Mouse (Mus musculus): ENCODE measurements around the gene Epn3. TPM values are rescaled to one million over a fixed set of nuclear protein-coding genes. Genes with fewer than 3 reads are reported as not detected.
A peak's percentile ranks its signal among the peaks of the same experiment; 100 is the strongest.

Gene Epn3
- total RNA-seq, 2 experiments from 2014 or later: not detected

DNA sequence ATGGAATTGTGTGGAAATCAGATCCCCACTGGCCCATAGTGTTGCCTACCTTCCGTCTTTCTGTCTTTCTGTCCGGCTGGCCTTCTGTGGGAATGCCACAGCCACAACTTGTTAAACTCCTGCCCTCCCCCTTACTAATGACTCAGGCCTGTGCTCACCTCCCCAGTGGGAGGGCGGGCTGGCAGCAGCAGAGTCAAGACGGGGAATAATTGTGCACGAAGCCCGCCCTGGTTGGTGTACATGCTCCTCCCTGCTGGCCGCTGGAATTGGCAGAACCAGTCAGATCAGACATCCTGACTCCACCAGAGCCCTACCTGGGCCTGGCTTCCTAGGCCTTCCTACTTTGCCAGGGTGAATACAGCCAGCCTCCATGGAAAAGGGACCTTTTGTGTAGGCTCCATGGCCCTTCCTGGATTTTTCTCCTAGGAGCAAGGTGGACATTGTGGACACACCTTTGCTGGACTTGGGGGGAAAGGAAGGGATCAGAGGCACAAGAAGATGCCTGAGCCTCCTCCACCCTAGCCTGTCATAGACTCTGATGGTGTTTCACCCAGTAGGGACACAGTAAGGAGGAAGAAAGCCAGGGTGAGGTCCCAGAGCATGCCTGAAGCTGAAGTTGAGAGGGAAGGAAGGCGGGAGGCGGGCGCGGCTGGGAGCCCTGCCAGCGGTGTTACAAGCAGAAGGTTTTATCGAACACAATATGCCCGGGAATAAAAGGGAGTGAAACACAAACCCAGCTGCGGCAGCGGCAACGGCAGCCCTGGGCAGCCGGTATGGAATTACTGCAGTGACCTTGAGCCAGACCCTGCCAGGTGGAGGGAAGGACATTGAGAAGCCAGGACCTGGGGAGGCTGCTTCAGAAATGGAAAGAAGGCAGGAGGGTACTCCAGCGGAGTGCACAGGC, 1.4 kb downstream of the Epn3 start:
- DNase-seq (ENCODE audit: low spot score): no peak

DNA sequence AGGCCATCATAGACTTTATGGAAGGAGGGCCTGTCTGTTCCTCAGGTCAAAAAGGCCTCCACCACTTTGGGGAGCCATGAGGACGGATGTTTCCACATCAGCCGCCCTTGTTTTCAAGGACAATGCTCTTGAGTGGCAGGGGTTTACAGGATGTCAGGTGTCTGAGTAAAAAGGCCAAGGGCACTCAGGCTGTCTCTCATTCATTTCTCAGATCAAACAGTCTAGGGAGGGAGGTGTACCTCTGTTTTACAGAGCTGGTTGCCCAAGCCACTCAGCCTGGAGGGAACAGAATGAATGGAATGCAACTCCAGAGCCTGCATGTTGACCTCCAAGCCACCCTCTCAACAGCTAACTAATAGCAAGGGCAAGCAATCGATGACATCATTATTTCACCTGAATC, 4.4 kb downstream of the Epn3 start:
- no peak for DNase-seq (ENCODE audit: low spot score)

DNA sequence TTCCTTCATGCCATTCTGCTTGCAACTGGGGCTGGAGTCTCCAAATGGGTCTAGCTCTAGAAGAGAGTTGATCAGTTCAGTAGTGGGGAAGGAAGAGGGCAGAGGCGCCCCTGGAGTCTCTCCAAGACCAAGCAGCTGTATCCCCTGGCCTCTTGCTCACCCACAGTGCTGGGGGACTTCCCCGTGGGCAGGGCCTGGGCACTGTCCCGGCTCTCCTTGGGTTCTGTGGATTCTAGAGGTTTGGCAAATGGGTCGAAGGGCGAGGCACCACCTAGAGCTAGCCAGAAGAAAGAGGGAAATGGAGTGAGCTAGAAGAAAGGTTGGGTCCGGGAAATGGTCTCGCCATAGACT, 8.1 kb downstream of the Epn3 start:
- DNase-seq (ENCODE audit: low spot score): no peak

DNA sequence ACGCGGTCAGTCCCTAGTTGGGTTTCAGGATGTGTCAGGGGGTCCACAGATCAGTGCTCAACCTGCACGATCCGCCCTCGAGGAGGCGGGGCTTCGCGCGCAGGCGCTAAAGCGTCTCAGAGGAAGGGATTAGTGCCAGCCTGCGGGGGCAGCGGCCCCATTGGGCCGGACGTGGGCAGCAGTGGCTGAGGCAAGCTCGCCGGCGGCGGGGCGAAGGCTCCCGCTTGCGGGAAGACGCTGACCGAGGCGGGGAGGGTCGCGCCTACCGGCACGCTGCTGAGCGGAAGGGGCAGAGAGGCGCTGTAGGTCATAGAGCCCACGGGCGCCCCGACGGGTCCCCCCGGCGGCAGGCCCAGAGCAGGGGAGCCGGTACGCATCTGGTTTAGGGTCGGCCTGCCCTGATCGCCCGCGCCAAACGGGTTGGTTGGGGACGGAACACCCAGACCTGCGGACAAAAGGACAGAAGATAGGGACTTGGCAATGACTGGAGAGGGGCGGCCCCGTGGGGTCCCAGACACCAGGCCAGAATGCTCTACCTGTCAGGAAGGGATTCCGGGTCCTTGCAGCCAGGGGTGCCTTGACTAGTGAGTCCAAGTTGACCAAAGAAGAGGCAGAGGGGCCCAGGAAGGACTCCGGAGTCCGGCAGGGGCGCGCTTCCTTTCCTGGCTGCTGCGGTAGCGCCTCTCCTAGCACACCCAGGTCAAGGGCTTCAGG, 8.6 kb downstream of the Epn3 start:
- no peak for DNase-seq (ENCODE audit: low spot score)

DNA sequence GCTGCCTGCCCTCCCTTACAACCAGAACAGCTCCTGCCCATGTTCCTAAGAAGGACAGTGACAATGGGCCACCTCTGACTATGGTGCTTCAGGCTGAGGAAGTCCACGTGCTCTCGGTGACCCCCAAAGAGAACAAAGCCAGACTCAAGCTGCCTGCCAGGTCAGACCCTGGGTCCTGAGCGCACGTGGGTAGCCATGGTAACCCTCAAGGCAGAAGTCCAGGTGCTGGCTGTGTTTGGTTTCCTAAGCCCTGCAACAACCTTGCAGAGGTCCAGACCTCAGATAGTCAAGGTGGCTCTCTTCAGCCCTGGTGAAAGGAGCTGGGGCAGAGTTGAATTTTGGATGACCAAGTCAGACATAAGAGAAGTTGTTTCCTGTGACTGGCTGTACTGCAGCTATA, 10.0 kb downstream of the Epn3 start:
- no peak for DNase-seq (ENCODE audit: low spot score)

DNA sequence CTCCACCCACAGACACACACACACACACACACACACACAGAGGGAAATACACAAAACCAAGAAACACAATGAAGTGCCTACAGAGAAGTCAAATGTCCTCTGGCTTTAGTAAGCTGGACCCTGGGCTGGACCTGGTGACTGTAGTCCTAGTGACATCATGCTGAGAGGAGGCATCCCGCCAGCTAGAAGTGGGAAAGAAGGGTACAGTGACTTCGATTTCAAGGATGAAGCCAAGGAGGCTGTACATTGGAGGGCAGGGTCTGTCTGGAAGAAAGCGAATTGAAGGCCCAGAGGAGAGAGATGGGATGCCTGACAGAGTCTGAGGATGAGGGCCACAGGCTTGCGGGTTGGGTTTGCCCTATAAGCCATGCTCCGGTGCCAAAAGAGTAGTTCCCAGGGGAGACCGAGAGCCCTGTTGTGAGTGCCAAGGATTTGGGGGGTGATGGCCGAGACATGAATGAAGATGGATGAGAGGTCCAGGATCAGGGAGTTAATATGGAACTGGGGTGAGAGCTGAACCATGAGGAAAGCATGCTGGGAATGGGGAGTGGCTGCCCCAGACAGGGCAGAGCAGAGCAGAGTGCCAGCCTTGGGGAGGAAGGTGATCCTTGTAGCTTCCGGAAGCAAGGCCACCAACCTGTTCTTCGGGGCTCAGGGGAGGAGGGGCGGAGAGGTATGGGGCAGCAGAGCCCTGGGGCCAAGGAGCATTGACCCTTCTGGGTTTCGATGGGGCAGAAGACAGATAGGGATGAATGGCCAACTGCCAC, 10.8 kb downstream of the Epn3 start:
- no peak for DNase-seq (ENCODE audit: low spot score)

DNA sequence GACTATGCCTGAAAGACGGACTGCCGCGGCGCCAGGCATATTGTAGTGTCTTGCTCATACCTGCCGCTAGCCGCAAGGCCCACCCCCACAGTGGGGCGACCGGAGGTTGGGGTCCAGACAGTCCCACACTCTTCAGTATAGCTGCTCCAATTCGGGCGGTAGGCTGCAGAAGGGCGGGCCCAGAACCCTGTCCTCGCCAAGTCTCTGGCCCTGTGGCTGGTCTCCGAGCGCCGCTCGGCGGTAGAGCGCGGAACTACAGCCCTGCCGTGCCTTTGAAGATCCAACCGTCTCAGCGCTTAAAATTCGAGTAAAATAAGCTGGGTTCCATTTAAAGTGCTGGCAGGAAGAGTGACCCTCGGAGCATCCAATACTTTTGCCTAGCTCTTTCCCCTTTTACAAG, 13.8 kb downstream of the Epn3 start, which contains the start of gene Spata20:
Gene Spata20 (minus strand): TSS at position 179 of the 400 bp plus-strand sequence.
- DNase-seq (ENCODE audit: low spot score): peak; percentile 76

DNA sequence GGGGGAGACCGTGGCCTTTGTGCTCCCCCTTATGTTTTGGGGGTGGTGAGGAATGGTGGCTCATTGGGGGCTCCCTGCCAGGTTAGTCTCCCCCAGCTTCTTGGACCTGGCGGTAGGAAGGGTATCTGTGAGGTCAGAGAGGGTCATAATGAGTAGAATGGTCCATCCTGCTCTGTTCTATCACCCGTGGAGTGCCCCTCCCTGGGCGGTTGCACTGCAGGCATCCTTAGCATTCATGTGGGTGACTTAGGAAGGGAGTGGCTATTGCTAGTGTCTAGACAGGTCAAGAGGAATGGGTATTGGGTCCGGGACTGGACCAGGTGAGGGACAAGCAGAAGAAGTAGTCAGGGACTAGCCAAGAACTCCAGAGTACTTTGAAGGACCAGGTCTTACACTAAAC, 14.6 kb downstream of the Epn3 start:
- no peak for DNase-seq (ENCODE audit: low spot score)

DNA sequence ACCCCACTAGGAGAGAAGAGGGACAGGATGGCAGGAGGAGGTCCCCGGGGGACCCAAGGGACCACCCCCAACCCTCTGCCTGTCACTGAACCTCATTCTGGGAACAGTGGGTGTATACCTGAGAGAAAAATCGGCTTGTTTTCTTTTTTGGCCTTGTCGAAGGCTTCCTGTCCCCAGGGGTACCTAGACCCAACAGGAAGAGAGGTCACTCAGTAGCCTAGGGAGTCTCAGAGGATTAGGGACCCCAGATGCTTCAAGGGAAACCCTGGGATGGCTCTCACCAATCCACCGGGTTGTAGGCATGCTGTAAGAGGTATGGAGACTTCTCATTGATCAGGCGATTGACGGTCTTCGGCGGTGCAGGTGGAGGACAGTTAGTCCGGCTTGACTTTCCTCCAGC, 15.1 kb downstream of the Epn3 start:
- DNase-seq (ENCODE audit: low spot score): no peak

DNA sequence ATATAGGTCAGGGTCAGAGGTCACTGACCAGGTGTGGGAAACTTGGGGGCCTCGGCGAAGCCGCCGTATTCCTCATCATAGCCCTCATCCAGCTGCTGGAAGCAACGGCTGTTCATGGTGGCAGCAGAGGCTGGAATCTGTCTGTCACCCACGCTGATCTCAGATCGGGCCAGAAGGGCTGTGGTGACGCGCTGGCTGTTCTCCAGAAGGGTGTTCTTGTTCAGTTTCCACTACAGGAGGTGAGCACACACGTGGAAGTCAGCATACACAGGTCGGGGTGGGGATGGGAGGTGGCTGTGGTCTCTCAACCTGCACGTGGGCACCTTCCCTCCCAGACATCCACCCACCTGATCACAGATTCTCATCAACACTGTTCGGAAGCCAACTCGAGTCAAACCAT, 15.9 kb downstream of the Epn3 start:
- no peak for DNase-seq (ENCODE audit: low spot score)

DNA sequence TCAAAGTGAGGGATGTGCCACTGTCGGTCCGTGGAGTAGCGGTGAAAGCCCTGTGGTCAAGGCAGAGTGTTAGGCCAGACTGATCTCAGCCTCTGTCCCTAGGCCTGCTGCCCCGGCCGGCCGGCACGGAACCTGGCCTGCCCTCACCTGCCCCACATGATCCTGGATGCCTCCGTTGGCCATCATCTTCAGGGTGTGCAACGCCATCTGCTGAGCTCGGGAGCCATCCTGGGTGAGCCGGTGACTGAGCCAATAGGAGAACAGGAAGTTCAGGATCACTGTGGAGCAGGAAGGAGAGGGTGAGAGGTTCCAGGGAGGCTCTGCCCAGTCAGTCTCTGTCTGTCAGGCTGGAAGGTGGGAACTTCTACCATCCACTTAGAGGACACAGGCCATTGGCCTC, 16.3 kb downstream of the Epn3 start:
- no peak for DNase-seq (ENCODE audit: low spot score)

DNA sequence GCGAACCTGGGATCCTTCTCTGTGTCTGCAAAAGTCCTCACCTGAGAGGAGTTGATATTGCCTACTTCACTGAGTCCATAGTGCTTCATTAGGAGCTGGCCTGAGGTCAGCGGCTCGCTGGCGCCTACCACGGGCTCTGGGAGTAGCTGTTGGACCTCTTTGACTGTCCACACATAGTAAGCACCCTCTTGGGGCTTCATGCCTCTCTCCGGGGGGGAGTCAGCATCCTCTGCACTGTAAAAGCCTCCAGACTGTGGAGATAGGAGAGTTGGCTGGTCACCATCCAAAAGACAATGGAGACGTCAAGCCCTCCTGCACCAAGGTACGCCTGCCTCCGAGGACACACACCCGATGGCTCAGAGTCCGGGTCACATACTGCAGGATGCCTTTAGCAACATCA, 17.0 kb downstream of the Epn3 start:
- no peak for DNase-seq (ENCODE audit: low spot score)

DNA sequence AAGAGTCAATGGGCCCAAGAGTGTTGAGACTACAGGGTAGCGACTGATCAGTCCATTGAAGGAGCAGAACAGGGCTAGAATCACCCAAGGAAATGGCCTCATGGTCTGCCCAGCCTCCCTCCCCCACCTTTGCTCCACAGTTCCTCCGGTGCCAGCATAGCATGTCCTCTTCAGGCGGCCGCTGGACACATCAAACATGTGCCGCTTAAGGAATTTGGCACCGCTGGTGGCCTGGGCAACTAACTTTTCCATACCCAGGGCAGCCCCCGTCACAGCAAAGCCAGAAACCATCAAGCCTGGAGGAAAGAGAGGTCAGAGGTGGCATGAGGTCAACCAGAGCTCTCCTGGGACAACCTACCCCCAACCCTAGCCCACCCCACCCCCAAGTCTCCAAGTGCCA, 17.8 kb downstream of the Epn3 start:
- DNase-seq (ENCODE audit: low spot score): no peak

DNA sequence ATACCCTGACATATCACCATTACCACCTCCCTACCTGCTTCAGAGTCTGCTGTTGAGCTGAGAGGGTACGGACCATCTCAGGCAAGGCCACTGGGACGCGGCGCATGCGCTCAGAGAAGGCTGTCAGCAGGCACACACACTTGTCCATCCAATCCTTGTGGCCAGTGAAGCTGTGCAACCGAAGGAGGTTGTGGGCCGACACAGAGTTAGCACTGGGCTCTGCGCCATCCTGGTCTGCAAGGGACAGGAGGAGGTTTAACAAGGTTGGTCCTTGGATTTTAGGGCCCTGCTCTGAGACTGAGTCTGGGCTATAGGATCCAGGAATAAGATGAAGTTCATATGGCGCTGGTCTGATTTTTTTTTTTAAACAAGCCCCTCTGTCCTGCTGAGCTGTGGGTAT, 19.4 kb downstream of the Epn3 start:
- no peak for DNase-seq (ENCODE audit: low spot score)

DNA sequence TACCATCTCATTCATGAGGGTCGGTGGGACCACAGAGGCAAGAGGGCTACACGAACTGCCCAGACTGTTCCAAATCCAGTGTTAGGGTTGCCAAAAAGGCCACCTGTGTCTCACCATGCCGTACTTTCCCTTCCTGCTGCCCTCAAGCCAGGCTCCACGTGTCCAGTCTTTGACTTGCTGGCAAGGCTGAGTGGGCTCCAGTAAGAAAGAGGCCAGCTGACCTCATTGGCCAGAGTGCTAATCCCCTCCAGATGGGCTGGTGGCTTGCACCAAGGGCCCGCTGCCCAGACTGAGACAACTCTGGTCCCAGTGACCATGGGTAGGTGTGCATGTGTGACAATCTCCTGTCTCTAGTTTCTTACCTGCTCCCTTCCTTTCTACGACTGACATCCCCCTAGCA, 22.1 kb downstream of the Epn3 start:
- no peak for DNase-seq (ENCODE audit: low spot score)

DNA sequence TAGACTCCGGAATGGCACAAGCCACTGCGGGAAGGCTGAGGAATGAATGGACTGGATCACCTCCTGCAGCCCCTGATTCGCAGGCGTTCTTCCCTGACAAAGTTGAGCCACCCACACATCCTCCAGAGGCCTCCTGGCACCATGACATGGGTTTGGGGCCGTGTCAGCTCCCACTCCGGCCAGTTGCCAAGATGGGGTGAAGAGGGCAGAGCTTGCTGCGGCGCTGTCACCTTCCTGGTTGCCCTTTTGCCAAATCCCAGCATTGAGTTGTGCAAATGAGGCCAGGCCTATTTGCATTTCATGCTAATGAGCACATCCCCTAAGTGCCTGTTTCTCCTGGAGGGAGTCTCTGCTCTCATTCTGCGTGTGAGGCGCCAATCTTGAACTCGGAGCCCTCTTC, 24.1 kb downstream of the Epn3 start:
- no peak for DNase-seq (ENCODE audit: low spot score)

DNA sequence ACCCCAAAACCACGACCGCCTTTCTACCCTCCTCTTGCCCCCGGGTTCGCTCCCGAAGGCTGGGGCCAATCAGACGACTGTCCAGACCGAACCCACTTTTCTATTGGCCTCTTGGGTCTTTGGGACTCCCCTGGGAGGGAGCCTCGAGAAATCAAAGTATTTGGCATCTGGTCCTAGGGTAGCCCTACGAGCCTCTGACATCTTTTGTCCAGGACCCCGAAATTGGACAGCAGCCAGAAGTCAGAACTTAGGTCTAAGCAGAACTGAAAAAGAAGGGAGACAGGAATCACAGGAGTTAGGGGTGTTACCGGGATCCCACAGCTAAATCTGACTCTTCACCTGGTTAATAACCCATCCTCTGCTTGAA, 25.2 kb downstream of the Epn3 start:
- DNase-seq (ENCODE audit: low spot score): no peak

DNA sequence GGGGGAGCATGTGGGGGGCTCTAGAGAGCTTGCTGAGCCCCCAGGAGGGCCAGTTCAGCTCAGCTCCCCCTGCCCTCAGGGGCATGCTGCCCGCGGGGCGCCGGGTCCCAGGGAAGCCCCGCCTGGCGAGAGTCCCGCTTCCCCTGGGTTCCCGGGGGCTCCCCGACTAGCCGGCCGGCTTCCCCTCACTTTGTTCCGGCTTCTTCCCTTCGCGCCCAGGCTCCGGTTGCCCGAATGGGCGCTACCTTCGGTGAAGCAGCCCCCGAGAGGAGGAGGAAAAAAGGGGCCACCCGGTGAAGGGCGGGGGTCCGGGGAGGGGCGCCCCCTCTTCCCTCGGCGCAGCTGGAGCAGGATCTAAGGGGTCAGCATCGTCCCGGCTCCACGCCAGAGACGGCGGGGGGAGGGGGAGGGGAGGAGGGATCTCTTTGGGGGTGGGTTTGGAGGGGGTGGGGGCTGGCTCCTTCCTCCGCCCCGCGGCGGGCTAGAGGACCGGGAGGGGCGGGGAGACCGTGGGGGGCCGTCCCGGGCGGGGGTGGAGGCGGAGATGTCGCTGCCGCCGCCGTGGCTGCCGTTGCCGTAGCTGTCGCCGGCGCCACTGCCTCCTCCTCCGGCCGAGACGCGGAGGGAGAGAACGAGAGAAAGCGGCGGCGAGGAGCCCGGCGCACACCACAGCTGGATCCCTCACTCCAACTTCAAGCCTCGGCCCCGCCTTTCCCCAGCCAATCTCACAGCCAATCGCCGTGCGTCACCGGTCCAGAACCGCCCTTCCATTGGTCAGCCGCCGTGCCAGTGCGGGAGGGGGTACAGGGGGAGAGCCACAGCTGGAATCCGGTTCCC, 25.8 kb downstream of the Epn3 start, which contains the start of gene Cacna1g:
Gene Cacna1g (minus strand): TSS at position 492 of the 837 bp plus-strand sequence.
- DNase-seq (ENCODE audit: low spot score): peak; percentile 87

DNA sequence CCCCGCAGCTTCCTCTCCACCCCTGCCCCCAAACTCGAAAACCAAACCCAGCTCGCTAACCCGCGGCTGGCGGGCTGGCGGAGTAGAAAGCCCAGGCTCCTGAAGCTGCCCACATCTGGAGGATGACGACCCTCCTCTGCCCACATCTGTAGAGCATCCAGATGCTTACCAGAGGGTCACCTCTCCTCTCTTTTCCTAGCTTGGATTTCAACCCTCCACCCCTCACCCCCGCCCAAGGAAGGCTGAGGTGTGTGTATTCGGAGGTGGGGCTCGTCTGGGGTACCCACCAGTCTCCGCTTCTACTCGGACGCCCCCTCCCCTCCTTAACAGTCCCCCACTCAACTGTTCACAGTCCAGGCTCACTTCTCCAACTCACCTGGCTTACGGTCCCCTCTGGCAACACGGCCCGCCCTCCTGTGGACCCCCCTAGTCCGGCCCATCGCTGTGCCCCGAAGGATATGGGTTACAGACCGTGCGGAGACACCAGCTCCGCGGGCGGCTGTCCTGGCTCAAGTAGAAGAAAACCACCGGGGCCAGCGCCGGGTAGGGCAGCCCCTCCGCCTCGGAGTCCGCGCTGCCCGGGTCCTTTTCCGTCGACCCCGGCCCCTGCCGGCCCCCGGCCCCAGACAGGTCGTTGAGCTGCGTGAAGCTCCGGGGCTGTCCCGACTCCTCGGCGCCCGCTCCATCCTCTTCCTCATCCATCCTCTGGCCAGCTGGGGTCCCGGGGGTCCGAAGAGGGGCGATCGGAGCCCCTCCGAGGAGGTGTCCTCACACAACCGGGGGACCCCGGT, 26.7 kb downstream of the Epn3 start:
- no peak for DNase-seq (ENCODE audit: low spot score)

DNA sequence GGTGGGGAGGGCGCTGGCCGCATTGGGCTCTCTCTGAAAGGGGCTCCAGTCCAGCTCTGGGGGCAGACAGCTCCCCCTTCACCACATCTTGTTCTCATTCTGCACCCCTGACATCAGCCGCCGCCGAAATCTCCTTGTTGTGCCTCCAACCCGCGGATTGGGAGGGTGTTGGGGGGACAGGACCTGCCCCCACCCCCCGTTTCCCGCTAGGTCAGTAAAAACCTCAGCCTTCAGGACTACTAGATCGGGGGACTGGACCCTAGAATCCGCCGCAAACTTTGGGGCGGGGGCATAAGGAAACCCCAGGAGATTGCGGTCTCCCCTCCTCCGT, 27.2 kb downstream of the Epn3 start:
- DNase-seq (ENCODE audit: low spot score): no peak

All from gastrocnemius, adult 18-20 months (tissue).